10 mouse cellular contexts compared by ENCODE assay signal in the genomic region with DNA sequence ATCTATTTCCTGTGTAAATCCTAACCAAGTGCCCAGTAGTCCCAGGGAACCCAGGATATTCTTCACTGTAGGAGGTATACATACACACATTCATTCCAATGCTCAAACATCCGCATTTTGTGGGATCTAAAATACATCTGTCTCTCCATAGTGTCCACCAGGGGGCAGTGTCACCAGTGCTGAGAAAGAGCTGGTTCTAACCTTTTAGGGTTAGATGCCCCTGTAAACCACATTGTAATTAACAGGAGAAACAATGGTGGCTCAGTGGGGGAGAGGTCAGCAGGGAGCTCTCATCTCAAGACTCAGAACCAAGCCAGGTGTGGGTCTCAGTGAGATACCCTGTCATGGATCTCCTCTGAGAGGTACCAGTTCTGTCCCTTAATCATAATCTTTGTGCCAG. TPM values are rescaled to one million over a fixed set of nuclear protein-coding genes. Genes with fewer than 3 reads are reported as not detected.
DNase-seq lines count a peak whose midpoint lies in the region; ATAC-seq and TF ChIP-seq lines count a peak whose summit lies in the region.
"Had no signal": no experiment of that assay in that cellular context is flagged by ENCODE, and none has a peak within 500 bp of the region (broad histone marks: within the 10 kb centered on the region; RNA-seq: fewer than 3 reads in every experiment).

No protein-coding gene starts in this region.

- no peaks in the 10 kb centered on the region for H3K27me3 ChIP-seq in heart, postnatal 0 days (ENCODE audit: control insufficient read depth, insufficient read depth, low read length)
- H3K27me3 ChIP-seq in heart, embryonic 10.5 days (ENCODE audit: insufficient read depth, poor library complexity, severe bottlenecking): no peaks in the 10 kb centered on the region
- H3K27me3 ChIP-seq in thymus, adult 2 months (ENCODE audit: control insufficient read depth, insufficient read depth, low read length): no peaks in the 10 kb centered on the region
- H3K27me3 ChIP-seq: lung, embryonic 15.5 days had no signal

- no peak overlapping the region for H3K4me2 ChIP-seq in heart, postnatal 0 days (ENCODE audit: low read depth, low read length)
- H3K4me2 ChIP-seq: lung, embryonic 15.5 days had no signal

- peaks cover 16% of the 10 kb centered on the region for H3K36me3 ChIP-seq in heart, postnatal 0 days (replicated peaks; ENCODE audit: control insufficient read depth, insufficient read depth, low read length)
- peaks cover 23% of the 10 kb centered on the region for H3K36me3 ChIP-seq in heart, embryonic 10.5 days
- peaks cover 8% of the 10 kb centered on the region; the same call in 1 of the 2 replicates for H3K36me3 ChIP-seq in thymus, adult 2 months (ENCODE audit: control insufficient read depth, insufficient read depth, low read length)

- no peak overlapping the region for H3K4me3 ChIP-seq in heart, postnatal 0 days (ENCODE audit: low read depth, low read length)
- H3K4me3 ChIP-seq in heart, embryonic 10.5 days: no peak overlapping the region
- no peak overlapping the region for H3K4me3 ChIP-seq in thymus, adult 2 months (ENCODE audit: control insufficient read depth, insufficient read depth, low read length)
- H3K4me3 ChIP-seq: lung, embryonic 15.5 days had no signal

- TF ChIP-seq POLR2A in thymus, adult 2 months (IDR thresholded peaks at IDR 0.05; ENCODE audit: control insufficient read depth, extremely low read depth, insufficient read depth, low read length, poor library complexity): no peak

- no peak for DNase-seq in heart, postnatal 0 days (ENCODE audit: low spot score)
- no peak for DNase-seq in heart, embryonic 10.5 days (ENCODE audit: low spot score)
- peak; percentile 27 for DNase-seq in thymus, adult 2 months
- DNase-seq in thymus, postnatal 36 days: no peak
- peak; percentile 74 for DNase-seq in induced T-regulatory cell, adult 2 months (ENCODE audit: low read depth)
- no peak for DNase-seq in Muller cell, postnatal 12 days (ENCODE audit: inconsistent ontology term)
- DNase-seq in layer of hippocampus, postnatal 10 days (ENCODE audit: low spot score in 2 of 2): no peak
- no peak for DNase-seq in kidney, adult 18-20 months

- WGBS in heart, postnatal 0 days: 59% methylated on average over 1 of the region's 1 CpGs
- 51% methylated on average over 1 of the region's 1 CpGs for WGBS in heart, embryonic 10.5 days
- WGBS in thymus, adult 2 months: 57% methylated on average over 1 of the region's 1 CpGs

- no peaks in the 10 kb centered on the region for H3K9me3 ChIP-seq in heart, postnatal 0 days (replicated peaks; ENCODE audit: control insufficient read depth, low read length)
- no peaks in the 10 kb centered on the region for H3K9me3 ChIP-seq in heart, embryonic 10.5 days
- H3K9me3 ChIP-seq: lung, embryonic 15.5 days had no signal

- ATAC-seq in heart, postnatal 0 days (ENCODE audit: insufficient read depth, low read depth): no peak

- TF ChIP-seq EP300 in heart, postnatal 0 days (IDR thresholded peaks at IDR 0.05; ENCODE audit: low read depth): no peak

- H3K9ac ChIP-seq in heart, postnatal 0 days (replicated peaks; ENCODE audit: low read depth, low read length): no peak overlapping the region
- H3K9ac ChIP-seq: lung, embryonic 15.5 days had no signal

- no peaks in the 10 kb centered on the region for H3K4me1 ChIP-seq in heart, postnatal 0 days (ENCODE audit: control insufficient read depth, insufficient read depth)
- peaks cover 7% of the 10 kb centered on the region; the same call in 1 of the 2 replicates for H3K4me1 ChIP-seq in heart, embryonic 10.5 days
- no peaks in the 10 kb centered on the region for H3K4me1 ChIP-seq in thymus, adult 2 months (replicated peaks; ENCODE audit: control insufficient read depth, insufficient read depth, low read length)
- H3K4me1 ChIP-seq: lung, embryonic 15.5 days had no signal

- peak; percentile 80 for TF ChIP-seq CTCF in heart, postnatal 0 days (IDR thresholded peaks at IDR 0.05; ENCODE audit: low read depth)
- TF ChIP-seq CTCF in thymus, adult 2 months (IDR thresholded peaks at IDR 0.05; ENCODE audit: borderline replicate concordance, control insufficient read depth, extremely low read depth, insufficient read depth, low read length, poor library complexity): no peak

- H3K27ac ChIP-seq in heart, postnatal 0 days (ENCODE audit: low read depth): no peak overlapping the region
- no peak overlapping the region for H3K27ac ChIP-seq in heart, embryonic 10.5 days
- H3K27ac ChIP-seq in thymus, adult 2 months (ENCODE audit: control insufficient read depth, insufficient read depth, low read length): no peak overlapping the region
- H3K27ac ChIP-seq: lung, embryonic 15.5 days had no signal

RNA-seq across cellular contexts. Expression of a gene that starts 39.9 kb away (rescaled TPM):
- total RNA-seq in heart, postnatal 0 days (2014; rRNA removed; ENCODE audit: low replicate concordance): not detected in 2 replicates
- not detected in 2 replicates for polyA plus RNA-seq in heart, postnatal 0 days (2015; fragmentation: Nextera tagmentation; extraction: Ambion mirVana)
- polyA plus RNA-seq in heart, embryonic 10.5 days (2016; fragmentation: Nextera tagmentation; extraction: Ambion mirVana): not detected in 2 replicates
- polyA plus RNA-seq in thymus, adult 2 months (2012; rRNA removed): not detected in 2 replicates
- total RNA-seq in layer of hippocampus, postnatal 10 days (2021): not detected
- polyA plus RNA-seq: frontal cortex, adult 2 months; lung, embryonic 15.5 days had no signal

RNA-seq across cellular contexts. Expression of a gene that starts 56.4 kb away (rescaled TPM):
- not detected in 2 replicates for total RNA-seq in heart, postnatal 0 days (2014; rRNA removed; ENCODE audit: low replicate concordance)
- polyA plus RNA-seq in heart, postnatal 0 days (2015; fragmentation: Nextera tagmentation; extraction: Ambion mirVana): not detected in 2 replicates
- polyA plus RNA-seq in heart, embryonic 10.5 days (2016; fragmentation: Nextera tagmentation; extraction: Ambion mirVana): not detected in 2 replicates
- not detected in 2 replicates for polyA plus RNA-seq in thymus, adult 2 months (2012; rRNA removed)
- not detected for total RNA-seq in layer of hippocampus, postnatal 10 days (2021)
- polyA plus RNA-seq: frontal cortex, adult 2 months; lung, embryonic 15.5 days had no signal

Comparison
In these comparisons a context has a peak if more than half of its experiments do, and no peak if none do; other contexts are left out.
1. DNase-seq: peak in thymus, adult 2 months (single experiment) and induced T-regulatory cell, adult 2 months (single experiment); none in heart, postnatal 0 days (single experiment), heart, embryonic 10.5 days (single experiment), thymus, postnatal 36 days (0 of 2), Muller cell, postnatal 12 days (single experiment), layer of hippocampus, postnatal 10 days (0 of 2) and kidney, adult 18-20 months (single experiment).